Mouse (Mus musculus) heart, embryonic 11.5 days (tissue): ENCODE measurements around the gene Exog. TPM values are rescaled to one million over a fixed set of nuclear protein-coding genes. Genes with fewer than 3 reads are reported as not detected.

Source experiments
- ATAC-seq: fragments of 200-750 bp; cut with Nextera tagmentation; replicated peaks from 2 replicates; pipeline ENCODE4 v1.8.0; 2017; ENCODE audit warnings: moderate library complexity; ENCODE audit not compliant: insufficient number of reproducible peaks, low FRiP score, low TSS enrichment
- H3K27ac ChIP-seq: fragments of 300-500 bp; sonication (generic); 2 replicates; pipeline ENCODE4 v1.5.1; 2014; ENCODE audit warnings: mild to moderate bottlenecking, low read depth, low read length
- H3K27me3 ChIP-seq: fragments of 300-500 bp; sonication (generic); 2 replicates; pipeline ENCODE4 v1.6.1; 2014; ENCODE audit warnings: mild to moderate bottlenecking, low read length, mixed read lengths; ENCODE audit not compliant: control insufficient read depth, insufficient read depth
- H3K36me3 ChIP-seq: fragments of 300-500 bp; sonication (generic); 2 replicates; pipeline ENCODE4 v1.6.1; 2014; ENCODE audit warnings: mild to moderate bottlenecking, low read length, moderate library complexity, mixed read lengths; ENCODE audit not compliant: control insufficient read depth, insufficient read depth
- H3K4me1 ChIP-seq: fragments of 300-500 bp; sonication (generic); 2 replicates; pipeline ENCODE4 v1.6.1; 2014; ENCODE audit warnings: low read length; ENCODE audit not compliant: control insufficient read depth, insufficient read depth
- H3K4me2 ChIP-seq: fragments of 300-500 bp; sonication (generic); 2 replicates; pipeline ENCODE4 v1.6.1; 2014; ENCODE audit warnings: mild to moderate bottlenecking, moderate library complexity
- H3K4me3 ChIP-seq: fragments of 300-500 bp; sonication (generic); 2 replicates; pipeline ENCODE4 v1.5.1; 2014; ENCODE audit warnings: low read depth, low read length
- H3K9ac ChIP-seq: fragments of 300-500 bp; sonication (generic); 2 replicates; pipeline ENCODE4 v1.6.1; 2014; ENCODE audit warnings: mild to moderate bottlenecking, low read depth, low read length, moderate library complexity
- H3K9me3 ChIP-seq: fragments of 300-500 bp; sonication (generic); replicated peaks from 2 replicates; pipeline ENCODE4 v1.6.1; 2016; ENCODE audit warnings: low read length; ENCODE audit not compliant: control insufficient read depth
- WGBS: fragments of 180-500 bp; shearing (Covaris S2); extraction: QIAGEN DNeasy Blood & Tissue Kit; methylation state at CpG from one replicate; pipeline ENCODE4 v1.1.7; 2014; ENCODE audit not compliant: insufficient replicate concordance; 5-methylcytosine and 5-hydroxymethylcytosine counted together
- polyA plus RNA-seq: library from polyadenylated mRNA; unstranded; fragments of >200 nt; fragmentation: Nextera tagmentation; extraction: Ambion mirVana; gene quantifications from 2 replicates; pipeline ENCODE4 v1.2.1, GENCODE M21; 2014

The Exog gene
- polyA plus RNA-seq, 1 experiment from 2014 or later, result 19.4 TPM

DNA sequence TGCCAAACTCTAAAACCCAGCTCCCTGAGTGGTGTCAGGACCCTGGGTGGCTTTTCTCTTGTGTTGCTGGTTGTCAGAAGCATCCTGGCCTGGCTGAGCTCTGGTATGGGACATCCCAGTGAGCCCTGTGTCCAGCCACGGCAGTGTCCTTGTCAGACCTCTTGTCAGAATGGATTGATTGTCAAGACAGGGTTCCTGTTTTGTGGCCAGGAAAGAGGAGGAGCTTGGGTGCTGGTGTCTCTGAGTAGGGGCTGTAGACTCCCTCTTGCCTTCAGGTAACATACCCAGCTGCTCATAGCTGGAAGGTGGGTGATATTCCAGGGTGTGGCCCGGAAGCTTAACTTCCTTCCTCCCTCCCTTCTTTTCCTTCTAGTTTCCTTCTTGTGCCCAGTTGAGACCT, 8.9 kb upstream of the Exog start:
- WGBS, result 70% methylated on average over 2 of the region's 2 CpGs
- Histone ChIP-seq H3K4me3 (no peak overlapping the region), H3K9ac (no peak overlapping the region), H3K36me3 (peaks cover 7% of the 10 kb centered on the region), H3K4me1 (no peaks in the 10 kb centered on the region), H3K4me2 (no peak overlapping the region), H3K27ac (no peak overlapping the region), H3K27me3 (no peaks in the 10 kb centered on the region), H3K9me3 (no peaks in the 10 kb centered on the region)
- ATAC-seq, result no peak

DNA sequence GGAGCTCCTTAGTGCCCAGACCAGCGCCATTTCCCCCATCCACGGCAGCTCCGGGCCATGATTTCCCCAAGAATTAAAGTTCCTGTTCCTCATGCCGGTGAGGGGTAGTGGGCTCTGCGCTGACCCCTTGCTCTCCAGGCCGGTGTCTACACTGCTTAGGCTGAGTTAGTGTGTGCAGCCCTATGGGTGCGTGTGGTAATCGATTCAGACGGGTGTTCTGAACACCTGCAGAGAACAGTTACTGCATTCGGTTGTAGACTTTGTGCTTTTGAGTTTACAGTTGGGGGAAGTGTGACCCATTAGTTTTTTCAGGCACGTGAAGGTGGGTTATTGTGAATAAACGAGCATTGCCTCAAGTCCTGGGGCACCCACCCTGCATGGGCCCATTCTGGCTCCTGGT, 6.7 kb upstream of the Exog start:
- H3K36me3 ChIP-seq, result peaks cover 6% of the 10 kb centered on the region
- no peaks in the 10 kb centered on the region for H3K9me3 ChIP-seq
- H3K4me3 ChIP-seq, result no peak overlapping the region
- ATAC-seq, result no peak
- no peaks in the 10 kb centered on the region for H3K27me3 ChIP-seq
- no peak overlapping the region for H3K4me2 ChIP-seq
- H3K9ac ChIP-seq, result no peak overlapping the region
- H3K27ac ChIP-seq, result no peak overlapping the region
- 88% methylated on average over 12 of the region's 12 CpGs for WGBS
- H3K4me1 ChIP-seq, result no peaks in the 10 kb centered on the region

DNA sequence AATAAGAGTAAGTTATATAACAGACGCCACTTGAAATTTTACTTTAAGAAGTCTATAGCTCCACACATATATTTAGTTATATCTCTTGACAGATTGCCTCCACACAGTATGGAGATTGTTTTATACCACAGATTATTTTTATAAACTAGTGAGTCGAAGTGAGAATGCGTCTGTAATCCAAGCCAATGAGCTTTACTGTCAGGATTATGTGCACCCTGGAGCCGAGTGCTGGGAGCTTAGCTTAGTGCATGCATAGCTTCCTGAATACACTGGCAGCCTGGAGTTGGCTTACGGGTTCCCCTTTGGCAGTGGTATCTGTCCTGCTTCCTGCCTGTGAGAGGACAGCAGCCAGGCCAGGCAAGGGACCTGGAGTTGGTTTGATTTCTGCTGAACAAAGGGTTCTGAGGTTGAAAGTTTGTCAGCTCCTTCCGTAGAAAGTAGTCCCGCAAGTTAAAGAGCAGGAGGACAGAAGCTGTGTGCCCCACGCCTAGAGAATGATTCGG, 6.2 kb upstream of the Exog start:
- Histone ChIP-seq H3K9ac (no peak overlapping the region), H3K27ac (no peak overlapping the region), H3K4me3 (no peak overlapping the region), H3K9me3 (no peaks in the 10 kb centered on the region), H3K36me3 (peaks cover 4% of the 10 kb centered on the region), H3K27me3 (no peaks in the 10 kb centered on the region), H3K4me2 (no peak overlapping the region), H3K4me1 (no peaks in the 10 kb centered on the region)
- WGBS, result 83% methylated on average over 9 of the region's 9 CpGs
- no peak for ATAC-seq

DNA sequence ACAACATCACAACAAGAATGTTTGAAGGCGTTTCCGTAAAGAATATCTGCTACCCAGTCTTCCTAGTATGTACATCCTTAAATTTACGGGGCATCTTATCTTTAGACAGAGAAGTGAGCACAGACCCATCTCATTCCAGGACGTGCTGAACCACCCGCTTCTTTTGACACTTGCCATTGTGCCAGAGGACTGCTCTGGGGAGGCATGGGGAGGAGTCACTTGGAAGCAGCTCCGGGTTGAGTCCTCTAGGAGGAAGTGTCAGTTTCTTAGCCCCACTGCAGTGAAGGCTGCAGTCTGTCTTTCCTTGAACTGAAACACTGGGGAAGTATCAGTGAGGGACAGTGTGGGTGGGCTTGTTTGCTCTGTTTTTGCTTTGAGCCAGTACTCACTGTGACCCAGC, 994 bp downstream of the Exog start:
- no peaks in the 10 kb centered on the region for H3K9me3 ChIP-seq
- H3K4me3 ChIP-seq, result peak overlapping the region; percentile 85
- H3K36me3 ChIP-seq, result peaks cover 13% of the 10 kb centered on the region; the same call in 1 of the 2 replicates
- H3K9ac ChIP-seq, result peak overlapping the region; percentile 91
- WGBS, result 26% methylated on average over 6 of the region's 6 CpGs
- H3K4me1 ChIP-seq, result peaks cover 7% of the 10 kb centered on the region
- H3K27me3 ChIP-seq, result no peaks in the 10 kb centered on the region
- H3K27ac ChIP-seq, result no peak overlapping the region
- peak overlapping the region; percentile 77 for H3K4me2 ChIP-seq
- ATAC-seq, result no peak; the same call in 1 of the 2 replicates

DNA sequence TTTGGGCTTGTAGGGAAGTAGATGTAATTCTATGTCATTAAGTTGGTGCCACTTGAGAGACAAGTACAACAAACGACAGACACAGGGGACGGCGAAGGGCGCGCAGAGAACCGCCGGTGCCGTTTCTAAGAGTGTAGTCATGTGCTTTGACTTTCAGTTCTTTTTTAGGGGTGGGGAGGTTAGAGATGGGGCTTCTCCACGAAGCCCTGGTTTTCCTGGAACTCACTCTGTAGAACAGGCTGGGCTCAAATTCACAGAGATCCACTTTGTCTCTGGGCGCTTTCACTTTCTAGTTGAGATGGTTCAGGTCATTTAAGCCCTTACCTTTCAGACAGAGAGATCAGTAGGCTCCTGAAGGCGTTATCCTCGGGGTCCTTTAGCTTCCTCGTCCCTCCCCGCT, 11.2 kb downstream of the Exog start:
- Histone ChIP-seq H3K4me3 (no peak overlapping the region), H3K36me3 (peaks cover 8% of the 10 kb centered on the region; the same call in 1 of the 2 replicates), H3K9me3 (no peaks in the 10 kb centered on the region), H3K27ac (no peak overlapping the region), H3K4me1 (peaks cover 14% of the 10 kb centered on the region; the same call in 1 of the 2 replicates), H3K27me3 (no peaks in the 10 kb centered on the region), H3K9ac (no peak overlapping the region), H3K4me2 (no peak overlapping the region)
- 82% methylated on average over 14 of the region's 14 CpGs for WGBS
- no peak for ATAC-seq

DNA sequence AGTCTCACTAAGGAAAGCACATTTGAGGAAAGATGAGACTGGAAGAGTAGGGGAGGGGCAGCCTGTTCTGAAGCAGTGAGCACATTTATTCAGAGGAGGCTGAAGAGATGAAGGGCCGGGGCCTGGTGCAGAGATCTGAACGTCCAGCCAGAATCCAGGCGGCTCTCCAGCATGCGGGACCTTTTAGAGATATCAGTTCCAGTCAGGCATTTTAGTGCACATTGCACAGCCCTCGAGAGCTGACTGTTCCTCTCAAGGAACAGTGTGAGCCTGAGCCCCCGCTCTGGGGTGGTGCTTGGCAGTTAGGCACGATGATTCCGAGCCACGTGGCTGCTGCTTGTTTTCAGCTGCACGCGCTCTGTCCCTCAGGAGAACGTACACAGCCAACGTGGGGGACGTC, 12.4 kb downstream of the Exog start:
- H3K9ac ChIP-seq, result no peak overlapping the region
- no peak overlapping the region for H3K4me2 ChIP-seq

DNA sequence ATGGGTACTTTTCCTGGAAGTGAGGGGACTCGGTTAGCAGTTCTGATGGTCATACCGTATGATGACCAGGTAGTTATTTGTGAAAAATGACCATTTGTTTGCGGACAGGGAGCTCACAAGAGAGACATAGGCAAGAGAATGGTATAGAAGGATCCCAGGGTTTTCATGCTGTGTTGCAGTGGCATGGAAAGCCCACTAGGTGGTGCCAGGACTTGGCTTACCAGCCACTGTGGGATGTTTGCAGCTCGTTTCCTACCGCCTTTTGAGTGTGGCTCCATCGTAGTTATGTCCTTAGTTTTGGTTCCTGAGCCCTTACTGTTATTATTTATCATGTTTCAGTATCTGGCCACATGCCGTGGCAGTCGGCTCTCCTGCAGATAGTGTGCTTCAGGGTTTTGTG, 15.7 kb downstream of the Exog start:
- no peaks in the 10 kb centered on the region for H3K27me3 ChIP-seq
- no peak overlapping the region for H3K4me2 ChIP-seq
- 45% methylated on average over 8 of the region's 8 CpGs for WGBS
- peaks cover 14% of the 10 kb centered on the region; the same call in 1 of the 2 replicates for H3K4me1 ChIP-seq
- H3K36me3 ChIP-seq, result peaks cover 23% of the 10 kb centered on the region
- H3K27ac ChIP-seq, result no peak overlapping the region
- ATAC-seq, result no peak
- H3K4me3 ChIP-seq, result no peak overlapping the region
- H3K9ac ChIP-seq, result no peak overlapping the region
- H3K9me3 ChIP-seq, result no peaks in the 10 kb centered on the region

More for the DNA sequence above, 12.4 kb downstream of the Exog start:
- no peak overlapping the region for H3K27ac ChIP-seq
- ATAC-seq, result no peak
- WGBS, result 64% methylated on average over 14 of the region's 14 CpGs
- peaks cover 9% of the 10 kb centered on the region; the same call in 1 of the 2 replicates for H3K36me3 ChIP-seq
- H3K4me3 ChIP-seq, result no peak overlapping the region
- H3K4me1 ChIP-seq, result peaks cover 14% of the 10 kb centered on the region; the same call in 1 of the 2 replicates
- H3K27me3 ChIP-seq, result no peaks in the 10 kb centered on the region
- H3K9me3 ChIP-seq, result no peaks in the 10 kb centered on the region

DNA sequence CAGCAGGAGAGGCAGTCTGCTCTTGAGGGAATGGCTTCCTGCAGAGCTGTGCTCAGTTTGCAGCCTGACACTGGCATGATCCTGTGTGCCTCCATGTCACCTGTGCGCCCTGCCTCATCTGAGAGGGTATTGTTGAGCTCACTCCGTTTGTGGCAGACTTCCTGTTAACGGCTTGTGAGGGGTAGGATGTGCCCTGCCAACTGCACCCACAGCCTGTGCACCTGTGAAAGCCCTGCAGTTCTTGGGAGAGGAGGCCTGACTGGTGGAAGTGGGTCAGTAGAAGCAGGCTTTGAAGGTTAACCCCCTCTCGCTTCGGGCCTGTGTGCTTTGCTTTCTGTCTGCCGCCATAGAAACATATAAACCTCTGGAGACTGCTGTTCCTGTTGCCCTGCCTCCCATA, 20.3 kb downstream of the Exog start:
- 89% methylated on average over 6 of the region's 6 CpGs for WGBS
- H3K27ac ChIP-seq, result no peak overlapping the region

DNA sequence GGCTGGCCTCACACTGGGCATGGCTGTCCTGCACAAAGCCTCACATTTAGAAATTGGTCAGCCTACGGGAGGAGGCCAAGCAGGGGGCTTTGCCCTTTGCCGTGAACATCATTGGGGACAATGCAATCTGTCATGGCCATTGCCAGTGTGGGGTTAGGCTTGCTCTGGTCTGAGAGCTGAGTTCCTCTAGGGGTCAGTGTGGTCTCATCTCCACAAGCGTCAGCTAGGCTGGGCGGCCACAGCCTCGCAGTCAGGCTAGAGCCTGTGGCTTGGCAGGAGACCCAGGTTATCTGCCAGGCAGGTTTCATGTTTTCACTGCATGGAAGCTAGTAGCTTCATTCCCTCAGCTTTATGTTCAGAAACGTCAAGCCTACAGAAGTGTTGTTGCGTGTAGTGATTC, 20.9 kb downstream of the Exog start:
- Histone ChIP-seq H3K36me3 (peaks cover 22% of the 10 kb centered on the region), H3K27me3 (no peaks in the 10 kb centered on the region), H3K27ac (no peak overlapping the region), H3K9ac (no peak overlapping the region), H3K4me1 (peaks cover 32% of the 10 kb centered on the region), H3K9me3 (no peaks in the 10 kb centered on the region), H3K4me3 (no peak overlapping the region), H3K4me2 (no peak overlapping the region)
- 56% methylated on average over 7 of the region's 7 CpGs for WGBS
- no peak for ATAC-seq

More for the DNA sequence above, 20.3 kb downstream of the Exog start:
- Histone ChIP-seq H3K4me1 (peaks cover 26% of the 10 kb centered on the region), H3K36me3 (peaks cover 22% of the 10 kb centered on the region), H3K9ac (no peak overlapping the region), H3K27me3 (no peaks in the 10 kb centered on the region), H3K9me3 (no peaks in the 10 kb centered on the region), H3K4me3 (no peak overlapping the region), H3K4me2 (no peak overlapping the region)
- no peak for ATAC-seq
